Mouse (Mus musculus) ZHBTc4 (cell line): ENCODE data around the gene Cox6b1.
A peak's percentile ranks its signal among the peaks of the same experiment; 100 is the strongest.

Experiments
- DNase-seq: peaks from one replicate; pipeline ENCODE4 v3.0.0-alpha.2; 2011; ENCODE audit warnings: low read depth, low spot score

The Cox6b1 gene

GRCm38 (mm10) chr7:30625530-30626384, at the start of gene Cox6b1:
Cox6b1 (minus strand) TSS chr7:30626151.
- DNase-seq, result peak; percentile 95

GRCm38 (mm10) chr7:30671480-30671879, 45.5 kb upstream of the Cox6b1 start, which contains the start of gene Pmis2:
Pmis2 (minus strand) TSS chr7:30671605.
- peak; percentile 85 for DNase-seq

- peak; percentile 89 for DNase-seq
Observed at GRCm38 (mm10) chr7:30669229-30669628, 43.3 kb upstream of the Cox6b1 start.

GRCm38 (mm10) chr7:30665321-30665720, 39.4 kb upstream of the Cox6b1 start:
- peak; percentile 27 for DNase-seq

- peak; percentile 95 for DNase-seq
Observed at GRCm38 (mm10) chr7:30664529-30665200, 38.7 kb upstream of the Cox6b1 start, which contains the start of gene Haus5. Haus5 (minus strand) TSS chr7:30664994.

GRCm38 (mm10) chr7:30649591-30650540, 23.9 kb upstream of the Cox6b1 start, which contains the start of gene Rbm42:
Rbm42 (minus strand) TSS chr7:30650317.
- peak; percentile 100 for DNase-seq

GRCm38 (mm10) chr7:30639083-30639482, 13.1 kb upstream of the Cox6b1 start:
- DNase-seq, result peak; percentile 54

GRCm38 (mm10) chr7:30636395-30636794, 10.4 kb upstream of the Cox6b1 start:
- DNase-seq, result no peak

GRCm38 (mm10) chr7:30635752-30636151, 9.8 kb upstream of the Cox6b1 start, which contains the start of gene Etv2:
Etv2 (minus strand) TSS chr7:30635852.
- no peak for DNase-seq

GRCm38 (mm10) chr7:30634621-30635020, 8.7 kb upstream of the Cox6b1 start:
- peak; percentile 93 for DNase-seq

- DNase-seq, result peak; percentile 47
Observed at GRCm38 (mm10) chr7:30633762-30634412, 7.9 kb upstream of the Cox6b1 start.

GRCm38 (mm10) chr7:30629013-30629412, 3.1 kb upstream of the Cox6b1 start:
- no peak for DNase-seq

GRCm38 (mm10) chr7:30626647-30627046, 696 bp upstream of the Cox6b1 start:
- DNase-seq, result peak; percentile 80

GRCm38 (mm10) chr7:30619202-30619601, 6.7 kb downstream of the Cox6b1 start:
- peak; percentile 78 for DNase-seq

GRCm38 (mm10) chr7:30618658-30619057, 7.3 kb downstream of the Cox6b1 start:
- no peak for DNase-seq

- peak; percentile 90 for DNase-seq
Observed at GRCm38 (mm10) chr7:30615049-30615760, 10.7 kb downstream of the Cox6b1 start.

GRCm38 (mm10) chr7:30614454-30614853, 11.5 kb downstream of the Cox6b1 start:
- DNase-seq, result peak; percentile 66

- peak; percentile 90 for DNase-seq
Observed at GRCm38 (mm10) chr7:30613529-30614112, 12.3 kb downstream of the Cox6b1 start.

GRCm38 (mm10) chr7:30612654-30613402, 13.1 kb downstream of the Cox6b1 start, which contains the start of gene Upk1a:
Upk1a (minus strand) TSS chr7:30612847.
- DNase-seq, result no peak
